ENCODE assay signal across 26 mouse cellular contexts in the genomic region with DNA sequence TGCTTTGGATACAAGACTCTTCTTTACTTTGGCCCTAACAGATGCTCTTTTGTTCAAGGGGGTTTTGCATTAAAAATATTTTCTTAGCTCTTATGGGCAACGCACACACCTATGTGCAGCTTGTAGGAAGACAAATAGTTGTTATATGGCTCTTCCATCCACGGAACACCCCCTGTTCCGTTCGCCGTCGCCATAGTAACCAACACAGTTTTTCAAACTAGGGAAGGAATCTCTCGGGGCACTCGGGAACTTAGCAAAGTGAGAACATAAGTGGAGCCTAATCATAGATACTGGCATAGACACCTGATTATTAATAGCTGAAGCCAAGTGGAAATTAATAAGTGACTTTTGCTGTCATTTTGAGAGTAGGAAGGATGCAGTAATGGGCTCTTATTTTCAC.
DNase-seq lines count a peak whose midpoint lies in the region; ATAC-seq lines count a peak whose summit lies in the region.
"Had no signal": no experiment of that assay in that cellular context is flagged by ENCODE, and none has a peak within 500 bp of the region (broad histone marks: within the 10 kb centered on the region; RNA-seq: fewer than 3 reads in every experiment).

No protein-coding gene starts in this region.

- no peak overlapping the region for H3K9ac ChIP-seq in forebrain, embryonic 15.5 days (replicated peaks)
- no peak overlapping the region for H3K9ac ChIP-seq in forebrain, embryonic 13.5 days
- H3K9ac ChIP-seq in neural tube, embryonic 14.5 days (replicated peaks; ENCODE audit: low read depth, low read length), result no peak overlapping the region
- H3K9ac ChIP-seq: embryonic facial prominence, embryonic 15.5 days; hindbrain, embryonic 13.5 days; limb, embryonic 13.5 days; liver, embryonic 13.5 days; lung, embryonic 14.5 days had no signal

- no peak overlapping the region for H3K4me2 ChIP-seq in forebrain, embryonic 15.5 days (replicated peaks)
- H3K4me2 ChIP-seq in forebrain, embryonic 13.5 days, result no peak overlapping the region
- H3K4me2 ChIP-seq in neural tube, embryonic 14.5 days (ENCODE audit: low read depth, low read length), result no peak overlapping the region
- H3K4me2 ChIP-seq: embryonic facial prominence, embryonic 15.5 days; hindbrain, embryonic 13.5 days; limb, embryonic 13.5 days; liver, embryonic 13.5 days; lung, embryonic 14.5 days; midbrain, embryonic 11.5 days had no signal

- H3K9me3 ChIP-seq in forebrain, embryonic 15.5 days, result no peaks in the 10 kb centered on the region
- no peaks in the 10 kb centered on the region for H3K9me3 ChIP-seq in forebrain, embryonic 13.5 days (replicated peaks)
- no peaks in the 10 kb centered on the region for H3K9me3 ChIP-seq in neural tube, embryonic 14.5 days (ENCODE audit: control insufficient read depth, low read length)
- H3K9me3 ChIP-seq: embryonic facial prominence, embryonic 15.5 days; heart, embryonic 10.5 days; hindbrain, embryonic 13.5 days; limb, embryonic 13.5 days; liver, embryonic 13.5 days had no signal

- ATAC-seq in forebrain, embryonic 15.5 days (replicated peaks), result 0 out of 2 replicates have a peak, but pooled peaks have one; percentile 63
- no peak for ATAC-seq in forebrain, embryonic 13.5 days
- ATAC-seq in neural tube, embryonic 14.5 days (ENCODE audit: low read depth), result peak; percentile 21; the same call in 1 of the 2 replicates
- ATAC-seq: activated CD4-positive, CD25-positive, alpha-beta regulatory T cell, adult 4 months; CD4-positive, CD25-positive, alpha-beta regulatory T cell, adult 4 months; Patski had no signal

- peak; percentile 4 to 5 for DNase-seq in layer of hippocampus, adult 18-20 months (ENCODE audit: low spot score in 2 of 2)
- DNase-seq in layer of hippocampus, adult 8-10 months (ENCODE audit: low spot score in 2 of 2), result no peak
- DNase-seq in neural tube, embryonic 10.5 days (ENCODE audit: extremely low spot score, low spot score), result no peak
- peak; percentile 29 for DNase-seq in right cerebral cortex, postnatal 14 days
- DNase-seq in kidney, postnatal 10 days, result no peak
- DNase-seq: adrenal gland, postnatal 10 days; cerebellum, adult 11-12 months; cerebellum, postnatal 14 days; embryo, embryonic 11 days; gastrocnemius, adult 2 months; kidney, adult 11 months; liver, embryonic 13.5 days; lung, embryonic 14.5 days; lung, postnatal 36 days had no signal

- H3K4me1 ChIP-seq in forebrain, embryonic 15.5 days, result 0 out of 2 replicates have a peak, but pooled peaks cover 5% of the 10 kb centered on the region
- H3K4me1 ChIP-seq in forebrain, embryonic 13.5 days, result 0 out of 2 replicates have a peak, but pooled peaks cover 4% of the 10 kb centered on the region
- H3K4me1 ChIP-seq in neural tube, embryonic 14.5 days (ENCODE audit: control insufficient read depth, insufficient read depth, low read length), result no peaks in the 10 kb centered on the region
- H3K4me1 ChIP-seq: embryonic facial prominence, embryonic 15.5 days; heart, embryonic 10.5 days; limb, embryonic 13.5 days; liver, embryonic 13.5 days had no signal

- H3K27ac ChIP-seq in forebrain, embryonic 15.5 days (replicated peaks), result no peak overlapping the region
- H3K27ac ChIP-seq in forebrain, embryonic 13.5 days, result no peak overlapping the region
- H3K27ac ChIP-seq in neural tube, embryonic 14.5 days (ENCODE audit: low read depth, low read length), result no peak overlapping the region
- H3K27ac ChIP-seq: embryonic facial prominence, embryonic 15.5 days; gastrocnemius, adult 2 months; heart, embryonic 10.5 days; hindbrain, embryonic 13.5 days; layer of hippocampus, adult 2 months; limb, embryonic 13.5 days; liver, embryonic 13.5 days had no signal

- no peak overlapping the region for H3K4me3 ChIP-seq in forebrain, embryonic 15.5 days
- H3K4me3 ChIP-seq in forebrain, embryonic 13.5 days, result no peak overlapping the region
- H3K4me3 ChIP-seq in neural tube, embryonic 14.5 days (ENCODE audit: low read depth, low read length), result no peak overlapping the region
- H3K4me3 ChIP-seq: embryonic facial prominence, embryonic 15.5 days; gastrocnemius, adult 2 months; heart, embryonic 10.5 days; hindbrain, embryonic 13.5 days; layer of hippocampus, adult 2 months; limb, embryonic 13.5 days; liver, embryonic 13.5 days had no signal

- 50% methylated on average over 8 of the region's 8 CpGs for WGBS in forebrain, embryonic 15.5 days
- WGBS in forebrain, embryonic 13.5 days, result 64% methylated on average over 8 of the region's 8 CpGs
- 44% methylated on average over 8 of the region's 8 CpGs for WGBS in neural tube, embryonic 14.5 days

- H3K36me3 ChIP-seq in forebrain, embryonic 15.5 days, result no peaks in the 10 kb centered on the region
- no peaks in the 10 kb centered on the region for H3K36me3 ChIP-seq in forebrain, embryonic 13.5 days (ENCODE audit: poor library complexity, severe bottlenecking)
- no peaks in the 10 kb centered on the region for H3K36me3 ChIP-seq in neural tube, embryonic 14.5 days (ENCODE audit: control insufficient read depth, insufficient read depth, low read length)
- H3K36me3 ChIP-seq: embryonic facial prominence, embryonic 15.5 days; heart, embryonic 10.5 days; hindbrain, embryonic 13.5 days; limb, embryonic 13.5 days; liver, embryonic 13.5 days had no signal

- H3K27me3 ChIP-seq in forebrain, embryonic 15.5 days, result no peaks in the 10 kb centered on the region; the same call in 1 of the 2 replicates
- H3K27me3 ChIP-seq in forebrain, embryonic 13.5 days, result peaks cover 5% of the 10 kb centered on the region; the same call in 1 of the 2 replicates
- H3K27me3 ChIP-seq in neural tube, embryonic 14.5 days (ENCODE audit: control insufficient read depth, insufficient read depth, low read length), result no peaks in the 10 kb centered on the region
- H3K27me3 ChIP-seq: embryonic facial prominence, embryonic 15.5 days; limb, embryonic 13.5 days; liver, embryonic 13.5 days; Patski had no signal

Comparison
In these comparisons a context has a peak if more than half of its experiments do, and no peak if none do; other contexts are left out.
1. DNase-seq: peak in layer of hippocampus, adult 18-20 months (2 of 2) and right cerebral cortex, postnatal 14 days (single experiment); none in layer of hippocampus, adult 8-10 months (0 of 2), neural tube, embryonic 10.5 days (single experiment) and kidney, postnatal 10 days (single experiment).